Mouse (Mus musculus): ENCODE results near the gene Il6ra. TPM values are rescaled to one million over a fixed set of nuclear protein-coding genes. Genes with fewer than 3 reads are reported as not detected.
"Not testable (repeated sequence)": the region's sequence is repeated elsewhere in the genome, so short reads cannot be mapped to it uniquely, and the experiment has no call there.

Gene Il6ra
- polyA plus RNA-seq, 1 experiment from 2014 or later: 0.54 TPM

DNA sequence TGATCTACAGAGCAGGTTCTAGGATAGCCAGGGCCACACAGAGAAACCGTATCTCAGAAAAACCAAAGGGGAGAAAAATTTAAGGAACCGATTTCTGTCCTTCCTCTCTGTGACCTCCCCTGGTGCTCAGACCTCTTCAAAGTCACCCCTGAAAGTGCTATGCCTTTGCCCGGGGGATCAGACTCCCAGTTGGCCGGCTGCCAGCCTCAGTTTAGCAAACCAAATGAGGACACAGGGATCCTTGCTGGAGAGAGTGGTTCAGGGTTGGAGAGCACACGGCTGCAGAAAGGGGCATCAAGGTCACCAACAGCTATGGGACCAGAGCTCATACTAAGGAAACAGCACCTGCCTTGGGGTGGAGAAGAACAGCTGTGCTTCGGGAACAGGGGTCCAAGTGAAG, 48.0 kb downstream of the Il6ra start:
- ATAC-seq: no peak
- Histone ChIP-seq H3K27me3 (replicated peaks; ENCODE audit: control insufficient read depth, insufficient read depth, low read length) (no peaks in the 10 kb centered on the region), H3K4me3 (replicated peaks; ENCODE audit: low read length) (no peak overlapping the region), H3K4me2 (ENCODE audit: low read length) (no peak overlapping the region), H3K27ac (ENCODE audit: low read length) (no peak overlapping the region), H3K9me3 (ENCODE audit: control insufficient read depth, low read length) (no peaks in the 10 kb centered on the region), H3K4me1 (replicated peaks; ENCODE audit: control insufficient read depth, insufficient read depth, low read length) (peaks cover 36% of the 10 kb centered on the region), H3K36me3 (ENCODE audit: control insufficient read depth, insufficient read depth) (no peaks in the 10 kb centered on the region), H3K9ac (replicated peaks; ENCODE audit: low read depth, low read length) (no peak overlapping the region)
- 43% methylated on average over 6 of the region's 6 CpGs for WGBS

DNA sequence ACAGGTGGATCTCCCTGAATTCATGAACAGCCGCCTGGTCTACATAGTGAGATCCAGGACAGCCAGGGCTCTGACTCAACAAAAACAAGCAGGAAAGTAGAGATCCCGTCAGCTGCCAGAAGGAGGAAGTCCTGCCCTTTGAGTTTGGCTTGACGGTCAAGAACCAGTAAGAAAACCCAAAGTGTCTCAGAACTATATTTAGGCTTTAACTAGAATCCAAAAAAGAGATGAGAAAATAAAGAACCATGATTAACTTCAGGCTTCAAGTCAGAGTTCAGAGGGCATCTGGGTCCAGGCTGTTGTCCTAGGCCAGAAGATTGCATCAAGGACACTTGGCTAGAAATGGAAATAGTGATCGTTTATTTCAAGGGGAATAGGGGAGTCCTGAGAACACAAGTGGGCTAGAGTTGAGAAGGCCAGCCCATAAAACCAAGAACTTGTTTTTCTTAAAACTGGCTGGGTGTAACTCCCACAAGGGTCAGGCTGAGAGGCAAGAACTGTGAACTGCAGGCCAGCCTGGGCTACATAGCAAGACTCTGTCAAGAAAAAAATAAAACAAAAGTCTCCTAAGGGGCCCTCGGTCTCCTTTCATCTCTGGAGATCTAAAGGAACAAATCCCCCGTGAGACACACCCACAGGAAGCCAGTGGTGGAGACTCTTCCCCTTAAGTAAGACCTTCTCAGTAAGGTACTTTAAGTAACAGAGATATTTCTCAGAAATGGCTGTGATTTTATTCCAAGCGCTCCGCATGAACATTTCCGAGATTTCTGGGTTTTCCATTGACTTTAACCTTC, 49.1 kb downstream of the Il6ra start:
- Histone ChIP-seq H3K4me1 (replicated peaks; ENCODE audit: control insufficient read depth, insufficient read depth, low read length) (peaks cover 35% of the 10 kb centered on the region), H3K27me3 (replicated peaks; ENCODE audit: control insufficient read depth, insufficient read depth, low read length) (no peaks in the 10 kb centered on the region), H3K9ac (replicated peaks; ENCODE audit: low read depth, low read length) (no peak overlapping the region), H3K4me3 (replicated peaks; ENCODE audit: low read length) (no peak overlapping the region), H3K4me2 (ENCODE audit: low read length) (no peak overlapping the region), H3K36me3 (ENCODE audit: control insufficient read depth, insufficient read depth) (no peaks in the 10 kb centered on the region), H3K27ac (ENCODE audit: low read length) (no peak overlapping the region), H3K9me3 (ENCODE audit: control insufficient read depth, low read length) (no peaks in the 10 kb centered on the region)
- ATAC-seq: no peak
- 82% methylated on average over 9 of the region's 9 CpGs for WGBS

DNA sequence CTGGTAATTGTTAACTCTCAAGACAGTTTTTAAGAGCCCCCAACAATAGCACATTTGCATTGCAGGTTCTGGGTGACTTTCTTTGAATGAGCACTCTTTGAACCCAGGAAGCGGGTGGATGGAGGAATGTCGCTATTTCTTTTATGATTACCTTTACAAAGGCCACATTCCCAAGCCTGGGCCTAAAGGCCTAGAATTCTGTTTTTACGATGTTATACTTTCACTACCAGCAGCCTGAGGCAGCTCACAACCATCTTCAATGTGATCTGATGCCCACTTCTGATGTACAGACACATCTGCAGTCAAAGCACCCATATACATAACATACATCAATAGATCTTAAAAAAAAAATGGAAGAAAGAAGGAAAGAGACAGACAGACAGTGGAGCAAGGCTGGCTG, 49.7 kb downstream of the Il6ra start:
- not testable (repeated sequence) for H3K9ac ChIP-seq (replicated peaks; ENCODE audit: low read depth, low read length); H3K27ac ChIP-seq (ENCODE audit: low read length); ATAC-seq; H3K9me3 ChIP-seq (ENCODE audit: control insufficient read depth, low read length); H3K27me3 ChIP-seq (replicated peaks; ENCODE audit: control insufficient read depth, insufficient read depth, low read length); H3K4me3 ChIP-seq (replicated peaks; ENCODE audit: low read length); H3K36me3 ChIP-seq (ENCODE audit: control insufficient read depth, insufficient read depth); H3K4me2 ChIP-seq (ENCODE audit: low read length)
- 83% methylated on average over 3 of the region's 3 CpGs for WGBS
- H3K4me1 ChIP-seq (replicated peaks; ENCODE audit: control insufficient read depth, insufficient read depth, low read length): peaks cover 28% of the 10 kb centered on the region

DNA sequence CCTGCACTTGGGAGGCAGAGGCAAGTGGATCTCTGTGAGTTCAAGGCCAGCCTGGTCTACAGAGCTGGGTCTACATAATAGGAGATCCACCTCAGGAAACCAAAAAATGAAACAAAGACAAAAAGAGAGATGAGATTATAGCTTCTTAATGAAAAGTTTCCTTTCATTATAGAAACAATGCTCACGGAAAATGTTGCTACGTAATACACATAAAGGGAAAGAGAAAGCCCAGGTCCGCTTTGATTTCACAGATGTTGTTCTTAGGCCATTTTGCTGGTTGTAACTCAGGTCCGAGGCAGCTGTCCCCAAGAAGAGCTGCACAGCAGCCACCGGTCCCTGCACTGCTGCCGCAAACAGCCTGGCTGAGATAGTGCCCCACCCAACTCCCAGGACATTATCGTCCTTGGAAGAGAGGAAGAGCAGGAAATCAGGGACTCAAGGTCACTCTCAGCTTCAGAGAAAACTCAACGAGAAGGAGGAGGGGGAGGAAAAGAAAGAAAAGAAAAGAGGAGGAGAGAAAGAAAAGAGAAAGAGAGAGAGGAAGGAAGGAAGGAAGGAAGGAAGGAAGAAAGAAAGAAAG, 50.7 kb downstream of the Il6ra start:
- no peaks in the 10 kb centered on the region for H3K36me3 ChIP-seq (ENCODE audit: control insufficient read depth, insufficient read depth)
- peaks cover 20% of the 10 kb centered on the region for H3K4me1 ChIP-seq (replicated peaks; ENCODE audit: control insufficient read depth, insufficient read depth, low read length)
- no peak overlapping the region for H3K4me2 ChIP-seq (ENCODE audit: low read length)
- H3K27ac ChIP-seq (ENCODE audit: low read length): no peak overlapping the region
- WGBS: 81% methylated on average over 8 of the region's 8 CpGs
- ATAC-seq: no peak
- H3K27me3 ChIP-seq (replicated peaks; ENCODE audit: control insufficient read depth, insufficient read depth, low read length): no peaks in the 10 kb centered on the region
- no peak overlapping the region for H3K9ac ChIP-seq (replicated peaks; ENCODE audit: low read depth, low read length)
- H3K9me3 ChIP-seq (ENCODE audit: control insufficient read depth, low read length): no peaks in the 10 kb centered on the region
- H3K4me3 ChIP-seq (replicated peaks; ENCODE audit: low read length): no peak overlapping the region

DNA sequence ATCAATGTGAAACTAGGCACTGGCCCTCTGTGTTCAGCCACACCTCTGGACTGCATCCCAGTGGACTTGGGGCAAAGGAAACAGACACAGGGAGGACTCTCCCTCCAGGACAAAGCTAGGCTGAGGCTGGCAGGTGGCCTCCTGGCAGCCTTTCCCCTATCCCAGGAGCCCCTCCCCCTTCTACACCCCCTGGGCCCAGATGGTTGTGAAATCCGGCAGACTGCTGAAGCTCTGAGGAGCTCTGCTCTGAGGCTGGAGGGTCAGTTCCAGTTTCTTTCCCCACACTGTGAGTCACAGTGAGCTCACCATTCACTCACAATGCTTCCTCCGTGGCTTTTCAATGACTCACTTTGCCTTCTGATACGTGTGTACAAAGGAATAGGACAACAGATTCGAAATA, 51.9 kb downstream of the Il6ra start:
- 3% methylated on average over 4 of the region's 4 CpGs for WGBS
- Histone ChIP-seq H3K4me1 (replicated peaks; ENCODE audit: control insufficient read depth, insufficient read depth, low read length) (peaks cover 17% of the 10 kb centered on the region), H3K36me3 (ENCODE audit: control insufficient read depth, insufficient read depth) (no peaks in the 10 kb centered on the region), H3K4me3 (replicated peaks; ENCODE audit: low read length) (no peak overlapping the region), H3K27ac (ENCODE audit: low read length) (peak overlapping the region; percentile 68), H3K9me3 (ENCODE audit: control insufficient read depth, low read length) (no peaks in the 10 kb centered on the region), H3K4me2 (ENCODE audit: low read length) (no peak overlapping the region), H3K27me3 (replicated peaks; ENCODE audit: control insufficient read depth, insufficient read depth, low read length) (no peaks in the 10 kb centered on the region), H3K9ac (replicated peaks; ENCODE audit: low read depth, low read length) (peak overlapping the region; percentile 26; the same call in 1 of the 2 replicates)
- ATAC-seq: peak; percentile 81

DNA sequence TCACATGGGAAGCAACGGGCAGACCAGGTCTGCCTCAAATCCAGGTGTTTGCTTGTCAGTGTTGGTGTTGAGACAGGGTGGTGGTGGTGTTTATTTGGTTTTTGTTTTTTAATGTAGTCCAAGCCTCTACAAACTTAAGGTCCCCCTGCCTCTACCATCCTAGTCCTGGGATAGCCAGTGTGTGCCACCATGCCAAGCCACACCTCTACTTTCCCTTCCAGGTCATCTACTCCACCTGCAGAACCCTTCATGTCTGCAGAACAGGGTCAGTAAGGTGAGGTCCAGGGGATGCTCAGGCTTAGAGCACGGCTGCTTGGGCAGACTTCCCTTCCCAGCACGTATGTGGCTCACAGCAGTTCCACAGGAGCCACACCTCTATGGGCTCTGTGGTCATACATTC, 52.7 kb downstream of the Il6ra start:
- no peak for ATAC-seq
- WGBS: 73% methylated on average over 3 of the region's 3 CpGs
- H3K4me3 ChIP-seq (replicated peaks; ENCODE audit: low read length): no peak overlapping the region
- no peaks in the 10 kb centered on the region for H3K9me3 ChIP-seq (ENCODE audit: control insufficient read depth, low read length)
- no peak overlapping the region for H3K27ac ChIP-seq (ENCODE audit: low read length)
- H3K4me1 ChIP-seq (replicated peaks; ENCODE audit: control insufficient read depth, insufficient read depth, low read length): peaks cover 16% of the 10 kb centered on the region
- no peaks in the 10 kb centered on the region for H3K27me3 ChIP-seq (replicated peaks; ENCODE audit: control insufficient read depth, insufficient read depth, low read length)
- H3K36me3 ChIP-seq (ENCODE audit: control insufficient read depth, insufficient read depth): no peaks in the 10 kb centered on the region
- no peak overlapping the region for H3K4me2 ChIP-seq (ENCODE audit: low read length)
- H3K9ac ChIP-seq (replicated peaks; ENCODE audit: low read depth, low read length): no peak overlapping the region

DNA sequence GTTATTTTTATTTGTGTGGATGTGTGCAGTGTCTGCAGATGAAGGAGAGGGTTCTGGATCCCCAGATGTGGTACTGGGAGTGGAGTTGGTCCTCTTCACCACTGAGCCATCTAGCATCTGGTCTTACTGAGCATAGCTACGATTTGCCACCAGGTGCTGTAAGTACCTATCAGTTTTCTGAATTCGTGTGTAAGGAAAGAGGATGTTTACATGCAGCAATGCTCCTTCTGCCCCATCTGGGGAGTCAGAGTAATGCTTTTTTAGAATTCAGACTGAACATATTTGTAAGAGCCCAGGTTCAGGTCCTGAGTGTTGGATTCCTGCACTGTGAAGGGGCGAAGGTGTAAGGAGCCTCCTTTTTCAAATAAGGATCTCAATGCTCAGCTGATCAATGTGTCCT, 53.1 kb downstream of the Il6ra start:
- Histone ChIP-seq H3K9ac (replicated peaks; ENCODE audit: low read depth, low read length) (no peak overlapping the region), H3K4me2 (ENCODE audit: low read length) (no peak overlapping the region), H3K4me1 (replicated peaks; ENCODE audit: control insufficient read depth, insufficient read depth, low read length) (peaks cover 12% of the 10 kb centered on the region), H3K27ac (ENCODE audit: low read length) (no peak overlapping the region), H3K27me3 (replicated peaks; ENCODE audit: control insufficient read depth, insufficient read depth, low read length) (no peaks in the 10 kb centered on the region), H3K9me3 (ENCODE audit: control insufficient read depth, low read length) (no peaks in the 10 kb centered on the region), H3K36me3 (ENCODE audit: control insufficient read depth, insufficient read depth) (no peaks in the 10 kb centered on the region), H3K4me3 (replicated peaks; ENCODE audit: low read length) (no peak overlapping the region)
- no peak for ATAC-seq
- 76% methylated on average over 3 of the region's 3 CpGs for WGBS

DNA sequence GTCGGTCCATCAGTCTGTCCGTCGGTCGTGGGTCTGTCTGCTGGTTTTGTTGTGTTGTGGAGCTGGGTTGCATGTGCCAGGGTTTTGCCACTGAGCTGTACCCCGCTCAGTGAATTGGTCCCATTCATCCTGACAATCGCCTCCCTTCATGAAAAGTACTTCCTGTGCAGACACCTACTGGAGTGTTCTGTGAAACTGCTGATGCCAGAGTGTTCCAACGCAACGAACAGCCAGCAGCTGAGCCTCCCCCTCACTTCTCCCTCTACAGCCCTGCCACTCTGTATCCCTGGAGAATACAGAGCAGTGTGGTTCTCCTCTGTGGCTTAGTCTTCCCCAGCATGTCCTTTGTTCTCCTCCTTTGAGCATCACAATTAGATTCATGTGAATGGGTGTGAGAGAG, 54.1 kb downstream of the Il6ra start:
- ATAC-seq: peak; percentile 37
- H3K9me3 ChIP-seq (ENCODE audit: control insufficient read depth, low read length): no peaks in the 10 kb centered on the region
- H3K4me3 ChIP-seq (replicated peaks; ENCODE audit: low read length): no peak overlapping the region
- H3K27ac ChIP-seq (ENCODE audit: low read length): no peak overlapping the region
- H3K4me2 ChIP-seq (ENCODE audit: low read length): no peak overlapping the region
- peaks cover 11% of the 10 kb centered on the region for H3K4me1 ChIP-seq (replicated peaks; ENCODE audit: control insufficient read depth, insufficient read depth, low read length)
- no peak overlapping the region for H3K9ac ChIP-seq (replicated peaks; ENCODE audit: low read depth, low read length)
- no peaks in the 10 kb centered on the region for H3K36me3 ChIP-seq (ENCODE audit: control insufficient read depth, insufficient read depth)
- no peaks in the 10 kb centered on the region for H3K27me3 ChIP-seq (replicated peaks; ENCODE audit: control insufficient read depth, insufficient read depth, low read length)
- WGBS: 60% methylated on average over 8 of the region's 8 CpGs

DNA sequence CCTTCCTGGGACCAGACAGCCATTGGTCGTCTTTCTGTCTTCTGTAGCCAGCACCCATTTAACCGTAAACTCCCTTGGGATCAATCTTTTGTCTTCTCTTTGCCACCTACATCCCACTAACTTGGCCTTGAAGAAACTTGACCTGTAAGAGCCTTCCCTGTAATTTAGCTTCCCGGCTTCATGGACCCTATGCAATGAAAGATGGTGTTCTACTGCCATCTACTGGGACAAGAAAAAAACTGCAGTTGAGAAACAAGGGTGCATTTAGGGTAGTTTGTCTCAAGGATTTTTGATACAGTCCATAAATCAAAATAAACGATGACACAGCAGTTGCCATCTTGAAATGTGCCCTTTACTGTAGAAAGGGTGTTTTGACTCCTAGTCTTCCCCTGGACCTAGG, 54.9 kb downstream of the Il6ra start:
- Histone ChIP-seq H3K27ac (ENCODE audit: low read length) (no peak overlapping the region), H3K9me3 (ENCODE audit: control insufficient read depth, low read length) (no peaks in the 10 kb centered on the region), H3K36me3 (ENCODE audit: control insufficient read depth, insufficient read depth) (no peaks in the 10 kb centered on the region), H3K9ac (replicated peaks; ENCODE audit: low read depth, low read length) (no peak overlapping the region), H3K4me3 (replicated peaks; ENCODE audit: low read length) (no peak overlapping the region), H3K4me2 (ENCODE audit: low read length) (no peak overlapping the region), H3K27me3 (replicated peaks; ENCODE audit: control insufficient read depth, insufficient read depth, low read length) (no peaks in the 10 kb centered on the region), H3K4me1 (replicated peaks; ENCODE audit: control insufficient read depth, insufficient read depth, low read length) (peaks cover 11% of the 10 kb centered on the region)
- no peak for ATAC-seq
- WGBS: 15% methylated on average over 4 of the region's 4 CpGs
